Mouse (Mus musculus) kidney, adult 10 weeks (tissue): ENCODE measurements around the gene Crtc3. TPM values are rescaled to one million over a fixed set of nuclear protein-coding genes. Genes with fewer than 3 reads are reported as not detected.

Source experiments
- polyA plus RNA-seq: library from polyadenylated mRNA; stranded (reverse); fragments of 350-450 nt; fragmentation: Illumina TruSeq; extraction: RNeasy Lipid Tissue Mini Kit (QIAGEN cat#74804); gene quantifications from one replicate; pipeline ENCODE4 v1.2.3, GENCODE M21; 2014; ENCODE audit warnings: low read depth, low replicate concordance

The Crtc3 gene
- 1.0 TPM for polyA plus RNA-seq

DNA sequence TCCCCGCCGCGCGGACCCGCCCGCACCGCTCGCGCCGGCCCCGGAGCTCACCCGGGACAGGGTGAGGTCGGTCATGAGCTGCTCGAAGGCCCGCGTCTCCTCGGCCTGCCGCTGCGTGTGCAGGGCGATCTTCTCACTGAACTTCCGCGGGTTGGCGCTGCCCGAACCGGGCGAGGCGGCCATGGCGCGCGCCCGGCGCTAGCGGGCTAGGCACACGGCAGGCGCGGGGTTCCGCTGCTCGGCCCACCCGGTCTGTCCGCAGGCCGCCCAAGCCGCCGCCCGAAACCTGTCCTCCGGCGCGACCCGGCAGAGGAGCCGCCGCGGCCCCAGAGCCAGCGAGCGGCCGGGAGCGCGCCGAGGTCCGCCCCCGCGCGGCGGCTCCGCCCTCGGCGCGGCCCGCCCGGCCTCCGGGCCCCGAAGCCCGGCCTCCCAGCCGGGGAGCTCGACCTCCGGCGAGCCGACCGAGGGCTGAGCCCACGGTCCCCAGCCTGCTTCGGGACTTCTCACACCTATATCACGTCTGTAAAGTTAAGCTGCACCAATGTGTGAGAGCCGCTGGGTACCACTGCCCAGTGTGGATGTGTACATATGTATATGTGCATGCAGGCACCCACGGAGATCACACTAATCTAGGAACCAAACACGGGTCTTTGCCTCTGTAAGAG lies at the start of gene Crtc3:
Gene Crtc3 (minus strand): TSS at position 322 of the 665 bp plus-strand sequence.

Other genes with a start within 250 kb of the Crtc3 start
- 4.1 TPM for gene Blm, start 153.8 kb downstream of the Crtc3 start, polyA plus RNA-seq
- gene Iqgap1, start 137.1 kb upstream of the Crtc3 start, polyA plus RNA-seq: 42.8 TPM
- 0.85 TPM for gene Zscan2, start 172.0 kb upstream of the Crtc3 start, polyA plus RNA-seq
- 19.6 TPM for gene Wdr73, start 212.4 kb upstream of the Crtc3 start, polyA plus RNA-seq
- 2.1 TPM for gene Nmb, start 216.2 kb upstream of the Crtc3 start, polyA plus RNA-seq